Mouse (Mus musculus) hindbrain, embryonic 10.5 days (tissue): ENCODE results near the gene M6pr. TPM values are rescaled to one million over a fixed set of nuclear protein-coding genes. Genes with fewer than 3 reads are reported as not detected.
"Not testable (repeated sequence)": the region's sequence is repeated elsewhere in the genome, so short reads cannot be mapped to it uniquely, and the experiment has no call there.

Experiments
- DNase-seq: peaks from one replicate; pipeline ENCODE4 v3.0.0-alpha.2; 2017; ENCODE audit warnings: low spot score
- H3K27ac ChIP-seq: fragments of 300-500 bp; sonication (generic); 2 replicates; pipeline ENCODE4 v1.5.1; 2016; ENCODE audit warnings: mild to moderate bottlenecking, moderate library complexity
- H3K27me3 ChIP-seq: fragments of 300-500 bp; sonication (generic); 2 replicates; pipeline ENCODE4 v1.6.1; 2016; ENCODE audit warnings: mild to moderate bottlenecking; ENCODE audit not compliant: poor library complexity, insufficient read depth, severe bottlenecking
- H3K36me3 ChIP-seq: fragments of 300-500 bp; sonication (generic); 2 replicates; pipeline ENCODE4 v1.6.1; 2016; ENCODE audit warnings: mild to moderate bottlenecking, moderate library complexity
- H3K4me1 ChIP-seq: fragments of 300-500 bp; sonication (generic); replicated peaks from 2 replicates; pipeline ENCODE4 v1.6.1; 2016; ENCODE audit warnings: mild to moderate bottlenecking
- H3K4me3 ChIP-seq: fragments of 300-500 bp; sonication (generic); 2 replicates; pipeline ENCODE4 v1.5.1; 2016; ENCODE audit warnings: mild to moderate bottlenecking, moderate library complexity
- H3K9me3 ChIP-seq: fragments of 300-500 bp; sonication (generic); 2 replicates; pipeline ENCODE4 v1.6.1; 2016; ENCODE audit warnings: mild to moderate bottlenecking, moderate library complexity
- WGBS: fragments of 180-500 bp; shearing (Covaris S2); methylation state at CpG from one replicate; pipeline ENCODE4 v1.1.7; 2016; 5-methylcytosine and 5-hydroxymethylcytosine counted together
- polyA plus RNA-seq: library from polyadenylated mRNA; unstranded; fragments of >200 nt; fragmentation: Nextera tagmentation; extraction: Ambion mirVana; gene quantifications from 2 replicates; pipeline ENCODE4 v1.2.1, GENCODE M21; 2016

M6pr gene
- polyA plus RNA-seq, 1 experiment from 2014 or later: 78.8 TPM

- H3K4me3 ChIP-seq: no peak overlapping the region
- no peaks in the 10 kb centered on the region for H3K9me3 ChIP-seq
- no peak overlapping the region for H3K27ac ChIP-seq
- DNase-seq: no peak
- 76% methylated on average over 6 of the region's 6 CpGs for WGBS
- H3K27me3 ChIP-seq: no peaks in the 10 kb centered on the region
- H3K4me1 ChIP-seq: peaks cover 29% of the 10 kb centered on the region
- H3K36me3 ChIP-seq: peaks cover 43% of the 10 kb centered on the region
Measured at GRCm38 (mm10) chr6:122337546-122337945, 29.0 kb downstream of the M6pr start.

DNA sequence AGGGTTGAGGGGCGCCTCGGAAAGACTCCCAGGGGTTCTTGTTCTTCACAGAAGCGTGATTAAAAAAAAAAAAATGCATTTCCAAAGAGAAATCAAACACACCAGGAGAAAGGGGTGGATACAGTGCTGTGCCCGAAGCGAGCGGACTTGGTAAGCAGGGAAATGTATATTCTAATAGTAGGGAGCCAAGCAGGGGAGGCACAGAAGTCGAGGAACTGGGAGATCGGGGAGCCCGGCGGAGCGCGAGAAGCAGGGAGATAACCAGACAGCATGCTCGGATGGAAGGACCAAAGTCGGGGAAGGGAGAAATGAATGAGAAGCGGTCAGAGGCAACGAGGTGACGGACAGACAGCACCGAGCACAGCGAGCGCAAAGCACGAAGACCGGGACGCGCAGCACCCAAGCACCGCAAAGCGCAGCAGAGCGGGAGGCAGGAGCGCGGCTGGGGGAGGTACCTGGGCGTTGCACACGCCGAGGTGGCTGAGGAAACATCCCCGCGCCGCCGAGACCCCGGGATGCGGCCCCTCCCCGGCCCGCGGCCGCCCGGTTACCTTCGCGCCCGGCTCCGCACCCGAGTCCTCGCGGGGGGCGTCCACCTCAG lies 30.6 kb downstream of the M6pr start:
- peak; percentile 70 for DNase-seq
- Histone ChIP-seq H3K27me3 (no peaks in the 10 kb centered on the region), H3K4me3 (peak overlapping the region; percentile 73), H3K4me1 (peaks cover 29% of the 10 kb centered on the region), H3K27ac (peak overlapping the region; percentile 97), H3K9me3 (no peaks in the 10 kb centered on the region), H3K36me3 (peaks cover 27% of the 10 kb centered on the region)
- WGBS: under 1% methylated on average over 47 of the region's 51 CpGs

- H3K27me3 ChIP-seq: no peaks in the 10 kb centered on the region
- 1% methylated on average over 58 of the region's 71 CpGs for WGBS
- H3K27ac ChIP-seq: peak overlapping the region; percentile 97
- H3K9me3 ChIP-seq: no peaks in the 10 kb centered on the region
- H3K4me1 ChIP-seq: peaks cover 33% of the 10 kb centered on the region
- H3K36me3 ChIP-seq: peaks cover 20% of the 10 kb centered on the region
- H3K4me3 ChIP-seq: peak overlapping the region; percentile 73
- peak; percentile 90 for DNase-seq
Measured at GRCm38 (mm10) chr6:122339648-122340341, 31.3 kb downstream of the M6pr start.

GRCm38 (mm10) chr6:122340349-122341000 lies 32.0 kb downstream of the M6pr start, which contains the start of gene Phc1:
Gene Phc1, minus strand, starts transcription at chr6:122340561.
- 1% methylated on average over 17 of the region's 17 CpGs for WGBS

DNA sequence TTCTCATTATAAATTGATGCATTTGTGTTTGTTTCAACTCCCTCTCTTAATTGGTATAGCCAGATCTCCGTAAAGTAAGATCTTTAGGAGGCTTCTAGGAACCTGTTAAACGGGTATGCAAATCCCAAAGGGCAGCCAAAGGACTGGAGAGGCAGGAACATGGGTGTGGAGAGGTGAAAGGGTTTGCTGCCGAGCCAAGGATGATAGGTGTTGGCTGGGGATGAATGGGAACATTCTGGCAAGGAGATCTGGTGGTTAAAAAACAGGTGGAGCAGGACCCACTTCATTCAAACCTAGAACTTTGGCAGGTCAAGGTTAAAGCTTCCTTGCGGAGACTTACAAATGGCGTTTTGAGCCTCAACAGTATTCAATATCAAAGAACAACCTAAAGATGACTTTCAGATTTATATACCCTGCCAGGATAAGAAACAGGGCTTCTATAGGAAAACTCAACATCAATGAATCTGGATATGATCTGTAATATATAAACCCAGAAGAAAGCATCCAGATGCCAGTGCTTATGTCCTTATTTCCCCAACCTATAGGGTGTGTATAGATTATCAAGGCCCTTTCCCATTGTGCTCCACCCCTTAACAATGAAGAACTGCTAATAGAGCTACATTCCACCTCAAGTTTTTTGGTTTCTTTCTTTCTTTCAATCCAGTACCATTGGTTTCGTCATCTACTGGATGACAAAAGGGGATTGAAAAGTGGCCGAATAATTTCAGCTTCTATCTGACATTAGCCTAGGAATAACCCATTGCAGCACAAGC lies 32.7 kb downstream of the M6pr start:
- WGBS: 38% methylated on average over 7 of the region's 7 CpGs
- Histone ChIP-seq H3K36me3 (peaks cover 7% of the 10 kb centered on the region), H3K4me1 (peaks cover 36% of the 10 kb centered on the region), H3K27ac (peak overlapping the region; percentile 97), H3K9me3 (no peaks in the 10 kb centered on the region), H3K4me3 (peak overlapping the region; percentile 73), H3K27me3 (no peaks in the 10 kb centered on the region)
- DNase-seq: no peak

More at GRCm38 (mm10) chr6:122340349-122341000, 32.0 kb downstream of the M6pr start, which contains the start of gene Phc1:
- peak within 1 kb of the TSS; percentile 97 for H3K27ac ChIP-seq
- H3K4me1 ChIP-seq: peaks cover 36% of the 10 kb centered on the region
- peaks cover 13% of the 10 kb centered on the region for H3K36me3 ChIP-seq
- H3K4me3 ChIP-seq: peak within 1 kb of the TSS; percentile 73
- no peaks in the 10 kb centered on the region for H3K9me3 ChIP-seq
- DNase-seq: no peak
- no peaks in the 10 kb centered on the region for H3K27me3 ChIP-seq

- H3K36me3 ChIP-seq: no peaks in the 10 kb centered on the region
- peaks cover 36% of the 10 kb centered on the region for H3K4me1 ChIP-seq
- no peak overlapping the region for H3K4me3 ChIP-seq
- no peaks in the 10 kb centered on the region for H3K9me3 ChIP-seq
- H3K27me3 ChIP-seq: no peaks in the 10 kb centered on the region
- 26% methylated on average over 5 of the region's 5 CpGs for WGBS
- no peak for DNase-seq
- H3K27ac ChIP-seq: no peak overlapping the region
Measured at GRCm38 (mm10) chr6:122342125-122342524, 33.6 kb downstream of the M6pr start.

DNA sequence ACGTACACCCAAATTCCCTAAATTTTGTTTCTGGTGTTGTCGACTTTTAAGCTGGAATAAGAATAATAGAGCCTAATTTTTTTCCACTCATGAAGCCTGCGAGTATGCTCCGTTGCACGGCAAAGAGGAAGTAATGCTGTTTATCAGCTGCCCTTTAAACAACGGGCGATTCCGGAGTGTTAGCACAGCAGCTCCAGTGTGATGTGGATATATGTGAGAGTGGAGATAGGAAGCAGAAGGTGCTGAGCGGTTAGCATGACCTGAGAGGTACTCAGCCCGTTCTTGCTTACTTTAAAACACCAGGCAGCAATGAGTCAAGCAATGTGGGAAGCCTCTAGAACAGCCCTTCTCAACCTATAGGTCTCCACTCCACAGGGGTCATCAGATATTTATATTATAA lies 35.2 kb downstream of the M6pr start:
- Histone ChIP-seq H3K4me3 (no peak overlapping the region), H3K4me1 (peaks cover 21% of the 10 kb centered on the region), H3K36me3 (no peaks in the 10 kb centered on the region), H3K27ac (no peak overlapping the region), H3K27me3 (no peaks in the 10 kb centered on the region), H3K9me3 (no peaks in the 10 kb centered on the region)
- DNase-seq: no peak
- WGBS: 74% methylated on average over 10 of the region's 10 CpGs

GRCm38 (mm10) chr6:122344386-122345116 lies 36.0 kb downstream of the M6pr start:
- no peaks in the 10 kb centered on the region for H3K27me3 ChIP-seq
- 0 out of 2 replicates have a peak overlapping the region, but pooled peaks have one; percentile 45 for H3K27ac ChIP-seq
- H3K36me3 ChIP-seq: no peaks in the 10 kb centered on the region
- 56% methylated on average over 9 of the region's 9 CpGs for WGBS
- H3K4me1 ChIP-seq: peaks cover 19% of the 10 kb centered on the region; the same call in 1 of the 2 replicates
- no peak overlapping the region for H3K4me3 ChIP-seq
- DNase-seq: no peak
- H3K9me3 ChIP-seq: no peaks in the 10 kb centered on the region

DNA sequence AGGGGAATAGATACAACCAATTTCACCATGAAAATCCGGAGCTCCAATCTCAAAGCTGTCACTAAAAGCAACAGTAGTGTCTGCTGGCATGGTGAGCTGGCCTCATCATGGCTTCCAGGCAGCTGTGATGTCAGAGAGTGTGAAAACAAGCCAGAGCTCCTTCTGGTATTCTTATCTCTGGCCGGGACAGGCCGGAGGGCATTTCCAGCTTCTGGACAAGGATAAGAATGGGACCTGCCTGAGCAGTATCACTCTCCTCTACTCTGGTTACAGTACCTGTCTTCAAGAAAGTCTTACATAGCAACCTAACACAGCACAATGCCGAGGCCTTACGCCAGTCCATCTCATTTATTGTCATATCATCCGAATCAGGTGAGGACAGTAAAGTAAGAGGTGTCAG lies 37.2 kb downstream of the M6pr start:
- Histone ChIP-seq H3K27ac (no peak overlapping the region), H3K4me3 (no peak overlapping the region), H3K36me3 (no peaks in the 10 kb centered on the region), H3K27me3 (no peaks in the 10 kb centered on the region), H3K4me1 (peaks cover 17% of the 10 kb centered on the region; the same call in 1 of the 2 replicates), H3K9me3 (no peaks in the 10 kb centered on the region)
- DNase-seq: no peak
- WGBS: 86% methylated on average over 6 of the region's 6 CpGs

DNA sequence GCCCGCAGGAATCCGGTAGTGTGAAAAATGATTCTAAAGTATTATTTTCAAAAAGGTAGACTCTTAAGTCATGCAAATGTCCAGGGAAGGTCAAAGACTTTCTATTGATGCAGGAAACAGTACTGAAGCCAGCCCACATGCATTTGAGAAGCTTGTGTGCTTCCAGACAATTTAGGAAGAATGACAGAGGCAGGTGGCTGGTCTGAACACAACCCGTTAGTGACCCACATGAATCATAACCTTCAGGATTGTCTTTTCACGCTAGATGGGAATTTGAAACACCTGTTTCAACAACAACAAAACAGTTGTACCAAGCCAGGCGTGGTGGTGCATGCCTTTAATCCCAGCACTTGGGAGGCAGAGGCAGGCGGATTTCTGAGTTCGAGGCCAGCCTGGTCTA lies 37.9 kb downstream of the M6pr start:
- H3K36me3 ChIP-seq: no peaks in the 10 kb centered on the region
- no peak overlapping the region for H3K4me3 ChIP-seq
- no peak for DNase-seq
- no peak overlapping the region for H3K27ac ChIP-seq
- H3K4me1 ChIP-seq: peaks cover 12% of the 10 kb centered on the region; the same call in 1 of the 2 replicates
- WGBS: 92% methylated on average over 7 of the region's 7 CpGs
- no peaks in the 10 kb centered on the region for H3K9me3 ChIP-seq
- H3K27me3 ChIP-seq: no peaks in the 10 kb centered on the region

- H3K27me3 ChIP-seq, H3K36me3 ChIP-seq, H3K9me3 ChIP-seq, H3K4me1 ChIP-seq, H3K27ac ChIP-seq, H3K4me3 ChIP-seq, DNase-seq: not testable (repeated sequence)
- WGBS: 71% methylated on average over 1 of the region's 1 CpGs
Measured at GRCm38 (mm10) chr6:122347326-122347725, 38.8 kb downstream of the M6pr start.

GRCm38 (mm10) chr6:122355909-122356308 lies 47.4 kb downstream of the M6pr start:
- Histone ChIP-seq H3K27me3 (no peaks in the 10 kb centered on the region), H3K4me3 (no peak overlapping the region), H3K36me3 (no peaks in the 10 kb centered on the region), H3K4me1 (no peaks in the 10 kb centered on the region), H3K9me3 (no peaks in the 10 kb centered on the region), H3K27ac (no peak overlapping the region)
- WGBS: 56% methylated on average over 9 of the region's 9 CpGs
- DNase-seq: no peak
